Comparison of ENCODE assay signal across 4 mouse cellular contexts in the genomic region with DNA sequence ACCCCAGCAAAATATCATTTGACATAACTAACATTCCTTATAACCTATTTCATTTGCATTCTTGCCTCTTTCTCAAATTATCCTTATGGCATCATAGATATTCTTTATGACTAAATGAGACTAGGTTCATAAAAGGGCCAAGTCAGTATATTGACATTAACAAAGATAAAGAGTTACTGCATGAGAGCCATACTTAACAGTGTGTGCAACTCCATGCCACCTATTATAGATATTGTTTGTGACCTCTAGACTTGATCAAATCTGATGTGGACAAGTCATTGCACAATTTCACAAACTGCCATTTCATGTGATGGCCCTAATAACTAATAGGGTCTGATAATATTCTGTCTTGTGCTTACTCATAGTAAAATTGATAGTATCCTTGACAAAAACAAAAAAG.
"Had no signal": no experiment of that assay in that cellular context is flagged by ENCODE, and none has a peak within 500 bp of the region (broad histone marks: within the 10 kb centered on the region; RNA-seq: fewer than 3 reads in every experiment).

No protein-coding gene starts in this region.

- H3K4me1 ChIP-seq: neural tube, embryonic 13.5 days; neural tube, embryonic 15.5 days; stomach, embryonic 15.5 days had no signal

- H3K9me3 ChIP-seq: neural tube, embryonic 13.5 days; neural tube, embryonic 15.5 days; stomach, embryonic 15.5 days had no signal

- H3K36me3 ChIP-seq: neural tube, embryonic 13.5 days; neural tube, embryonic 15.5 days; stomach, embryonic 15.5 days had no signal

- H3K27me3 ChIP-seq: neural tube, embryonic 13.5 days; neural tube, embryonic 15.5 days; stomach, embryonic 15.5 days had no signal

- H3K27ac ChIP-seq: neural tube, embryonic 13.5 days; neural tube, embryonic 15.5 days; stomach, embryonic 15.5 days; stomach, postnatal 0 days had no signal

- H3K4me3 ChIP-seq: neural tube, embryonic 13.5 days; neural tube, embryonic 15.5 days; stomach, embryonic 15.5 days had no signal

- H3K4me2 ChIP-seq: neural tube, embryonic 13.5 days; neural tube, embryonic 15.5 days; stomach, embryonic 15.5 days had no signal

- H3K9ac ChIP-seq: neural tube, embryonic 13.5 days; neural tube, embryonic 15.5 days; stomach, embryonic 15.5 days had no signal
